Mouse (Mus musculus) mature B cell (primary cell): Measurements from ENCODE around the gene Adra2a.

ENCODE experiments used
- in situ Hi-C: fragments of 300-500 bp; cut with MboI; formaldehyde crosslinking; loops from 2 replicates; pipeline ENCODE4 v1.14.3; 2019

The Adra2a gene

DNA sequence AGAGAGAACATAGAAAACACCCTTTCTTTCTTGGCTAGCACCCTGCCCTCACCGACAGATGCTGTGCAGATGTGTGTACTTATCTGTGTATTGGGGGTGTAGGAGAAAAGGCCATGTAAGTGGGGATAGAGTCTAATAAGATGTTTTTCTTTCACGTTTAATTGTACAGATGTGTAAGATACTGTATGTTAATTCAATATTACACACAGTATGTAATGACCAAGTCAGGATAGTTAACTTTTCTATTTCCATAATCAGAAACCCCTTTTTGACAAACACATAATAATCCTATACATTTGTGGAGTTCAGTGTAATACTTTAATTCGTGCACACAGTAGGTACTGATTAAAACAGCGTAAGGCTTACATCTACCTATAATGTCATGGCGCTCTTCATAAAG, at the start of gene Adra2a:
TSS of gene Adra2a (plus strand) at position 301 of the 400 bp plus-strand sequence.
- in situ Hi-C loops = loop anchor here (25.0 kb wide), 1 partner anchor 1018 kb away; no protein-coding TSS in a partner anchor

DNA sequence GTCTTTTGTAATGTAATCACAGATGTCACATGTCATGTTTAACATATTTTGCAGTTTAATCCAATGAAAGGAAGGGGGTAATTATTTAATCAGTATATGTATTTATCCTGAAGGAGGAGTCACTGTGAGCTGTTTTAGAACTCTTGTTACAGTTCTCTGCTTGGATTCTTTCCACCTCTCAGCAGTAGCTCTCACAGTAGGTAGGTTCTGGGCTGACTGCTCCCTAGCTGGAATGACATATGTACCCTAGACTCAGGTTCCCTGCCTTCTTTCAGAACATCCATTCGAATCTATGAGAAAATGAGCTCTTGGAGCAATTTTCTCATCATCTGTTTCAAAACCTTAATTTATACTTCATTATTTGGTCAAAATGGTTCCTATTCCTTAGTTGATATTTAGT, 49.7 kb upstream of the Adra2a start:
- in situ Hi-C loops = no loop called here

DNA sequence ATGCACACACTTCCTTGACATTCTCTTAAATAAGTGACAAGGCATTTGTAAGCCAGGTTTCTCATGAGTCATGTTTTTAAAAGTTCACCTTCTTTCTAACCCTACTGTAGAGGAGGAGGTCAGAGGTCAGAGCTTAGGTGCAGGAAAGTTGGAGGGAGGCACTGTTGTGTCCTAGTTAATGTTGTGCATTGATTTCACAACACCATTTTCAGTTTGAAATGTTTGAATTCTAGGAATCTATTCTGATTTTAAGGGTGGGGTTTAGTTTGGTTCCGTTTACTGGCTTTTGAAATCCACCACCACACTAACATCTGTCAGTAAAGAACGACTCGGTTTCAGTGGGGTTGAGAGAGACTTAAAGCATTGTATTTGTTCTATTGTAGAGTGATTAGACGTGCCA, 33.0 kb upstream of the Adra2a start:
- in situ Hi-C loops = no loop called here

DNA sequence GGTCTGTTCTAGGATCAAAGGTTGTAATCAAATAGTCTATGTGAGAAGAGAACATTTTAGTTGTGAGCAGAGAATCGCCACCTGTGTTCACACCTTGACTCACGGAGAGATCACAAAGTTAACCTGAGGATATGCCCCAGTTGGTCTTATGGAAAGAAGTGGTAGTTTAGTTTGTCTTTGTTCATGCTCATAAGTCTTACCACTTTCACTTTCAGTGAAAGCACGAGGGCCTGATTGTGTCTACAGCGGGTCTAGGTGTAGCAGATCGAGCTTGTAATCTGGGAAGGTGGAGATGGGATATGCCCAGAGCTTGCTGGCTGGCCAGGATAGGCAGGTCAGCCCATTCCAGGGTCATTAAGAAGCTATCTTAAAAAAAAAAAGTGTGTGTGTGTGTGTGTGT, 29.0 kb upstream of the Adra2a start:
- in situ Hi-C loops = no loop called here

DNA sequence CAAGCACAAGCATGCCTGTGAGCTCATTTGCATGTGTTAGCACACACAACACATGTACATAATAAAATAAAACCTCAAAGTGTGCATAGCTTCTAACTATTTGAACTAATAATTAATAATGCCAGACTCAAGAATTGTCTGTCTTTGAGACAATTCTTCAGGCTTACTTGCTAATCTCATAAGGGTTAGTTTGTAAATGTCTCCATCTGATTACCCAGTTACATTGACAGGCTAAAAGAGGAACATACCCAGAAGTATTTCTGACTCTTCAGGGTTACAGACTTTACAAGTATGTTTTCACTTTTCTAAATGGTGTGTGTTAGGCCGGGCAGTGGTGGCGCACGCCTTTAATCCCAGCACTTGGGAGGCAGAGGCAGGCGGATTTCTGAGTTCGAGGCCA, 28.4 kb upstream of the Adra2a start:
- in situ Hi-C loops = no loop called here

DNA sequence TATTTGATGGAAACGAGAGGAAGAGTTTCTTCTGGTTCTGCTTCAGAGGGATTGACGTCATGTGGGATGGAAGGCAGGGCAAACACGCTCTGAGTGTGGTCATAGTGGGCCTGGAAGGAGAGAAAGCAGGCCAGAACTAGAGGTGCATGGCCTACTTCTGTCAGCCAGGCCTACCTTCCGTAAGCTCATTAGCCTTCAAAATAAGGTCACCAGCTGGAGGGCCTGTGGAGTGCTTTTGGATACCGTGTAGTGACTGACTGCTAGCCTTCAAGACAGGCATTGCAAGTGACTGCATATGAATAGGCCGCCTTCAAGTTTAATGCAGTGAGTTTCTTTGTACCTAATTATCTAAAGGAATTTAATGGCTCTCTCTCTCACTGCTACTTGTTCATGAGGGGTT, 8.9 kb upstream of the Adra2a start:
- in situ Hi-C loops = loop anchor here (25.0 kb wide), 1 partner anchor 1027 kb away; no protein-coding TSS in a partner anchor

DNA sequence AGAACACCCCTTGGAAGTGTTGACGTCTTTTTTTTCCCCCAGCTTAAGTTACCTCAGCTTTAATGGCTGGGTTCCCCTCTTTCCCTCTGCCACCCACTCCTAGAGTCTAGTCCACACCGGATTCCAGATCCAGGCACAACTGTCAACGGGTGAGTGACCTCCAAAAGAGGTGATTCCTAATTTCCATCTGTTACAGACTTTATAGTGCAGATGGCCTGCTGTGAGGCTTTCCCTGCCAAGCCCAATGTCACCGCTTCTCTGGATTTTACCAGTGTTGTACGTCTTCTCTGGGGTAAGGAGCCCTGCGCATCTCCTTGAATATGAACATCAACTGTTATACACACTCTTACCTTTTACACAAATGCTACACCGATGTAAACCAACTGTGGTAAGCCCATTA, 4.5 kb upstream of the Adra2a start:
- in situ Hi-C loops = loop anchor here (25.0 kb wide), 1 partner anchor 1023 kb away; no protein-coding TSS in a partner anchor

DNA sequence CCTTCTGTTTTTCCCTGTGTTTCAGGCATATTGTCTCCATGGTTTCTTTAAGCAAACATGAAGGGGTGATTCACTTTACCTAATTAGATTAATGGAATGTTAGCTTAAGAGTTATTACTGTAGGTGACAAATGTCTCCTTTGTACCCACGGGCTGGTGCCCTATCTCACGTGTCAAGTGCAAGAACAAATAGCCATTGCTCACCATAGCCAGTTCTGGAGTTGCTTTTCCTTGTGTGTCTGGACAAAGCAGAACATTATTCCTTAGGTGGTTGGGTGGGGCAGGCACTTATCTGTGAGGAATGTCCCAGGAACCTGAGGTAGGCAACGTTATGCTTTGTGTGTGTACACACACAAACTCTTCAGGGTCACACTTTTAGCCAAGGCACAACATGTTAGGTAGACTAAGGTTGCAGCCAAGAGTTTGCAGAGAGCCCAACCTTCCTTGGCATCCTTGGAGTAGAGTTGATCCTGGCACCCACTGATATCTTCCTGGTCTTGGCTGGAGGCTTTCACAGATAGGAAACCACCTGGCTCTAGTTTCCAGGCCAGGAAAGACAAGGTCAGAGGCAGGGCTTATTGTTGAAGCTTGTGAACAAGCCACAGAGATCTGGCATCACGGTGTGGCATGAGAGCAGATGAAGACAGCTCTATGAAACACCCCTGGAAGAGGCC, 3.5 kb upstream of the Adra2a start:
- in situ Hi-C loops = loop anchor here (25.0 kb wide), 1 partner anchor 1022 kb away; no protein-coding TSS in a partner anchor

DNA sequence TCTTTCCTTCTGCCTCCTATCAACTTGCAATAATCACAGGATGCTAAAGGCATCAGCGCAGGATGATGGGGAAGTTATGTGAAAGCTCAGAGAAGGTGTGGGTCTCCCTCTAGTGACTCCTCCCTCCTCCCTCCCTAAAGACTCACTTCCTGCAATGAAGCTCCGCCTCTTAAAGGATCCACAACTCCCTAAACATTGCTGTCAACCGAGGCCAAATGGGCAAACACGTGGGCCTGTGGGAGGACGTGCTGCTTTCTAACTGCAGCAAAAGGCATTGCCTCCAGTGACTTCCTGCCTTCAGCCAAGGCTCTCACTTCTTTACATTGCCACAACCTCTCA, 3.0 kb upstream of the Adra2a start:
- in situ Hi-C loops = loop anchor here (25.0 kb wide), 1 partner anchor 1021 kb away; no protein-coding TSS in a partner anchor

DNA sequence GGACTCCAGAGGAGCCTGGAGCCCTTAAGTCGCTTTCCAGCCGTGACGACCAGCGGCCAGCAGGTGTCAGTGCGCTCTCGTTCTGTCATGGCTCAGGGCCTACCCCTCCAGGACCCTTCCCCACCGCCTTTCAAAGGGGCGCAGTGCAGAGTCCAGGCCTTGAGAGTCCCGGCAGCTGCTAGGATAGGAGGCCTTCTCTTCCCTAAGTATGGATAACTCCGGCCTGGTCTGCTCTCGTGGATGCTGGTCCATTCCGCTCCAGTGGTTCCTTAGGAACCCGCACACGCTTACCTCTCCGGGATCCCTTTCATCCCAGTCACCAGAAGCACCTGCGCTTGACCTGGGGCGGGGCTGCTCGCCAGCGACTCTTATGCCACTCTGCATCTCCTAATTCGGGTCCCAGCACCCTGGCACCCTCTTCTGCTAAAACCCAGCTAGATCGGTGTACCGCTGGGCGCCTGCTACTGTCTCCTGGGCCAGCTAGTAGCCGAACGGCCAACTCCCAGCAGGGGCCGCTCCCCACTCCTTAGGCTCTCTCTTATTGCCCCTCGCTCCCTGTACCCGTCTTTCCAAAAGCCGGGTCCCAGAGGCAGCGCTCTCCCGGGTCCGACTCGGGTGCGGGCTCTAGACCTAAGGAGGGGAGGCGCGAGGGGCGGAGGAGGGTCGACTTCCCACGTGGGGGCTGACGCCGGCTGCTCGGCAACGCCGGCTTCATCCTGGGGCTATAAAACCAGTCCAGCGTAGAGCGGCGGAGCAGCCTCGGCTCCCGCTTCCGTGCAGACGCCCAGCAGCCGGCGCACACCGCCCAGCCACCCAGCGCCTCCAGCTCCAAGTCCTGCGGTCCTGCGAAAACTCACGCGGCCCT, 788 bp downstream of the Adra2a start:
- in situ Hi-C loops = loop anchor here (25.0 kb wide), 1 partner anchor 1018 kb away; no protein-coding TSS in a partner anchor

DNA sequence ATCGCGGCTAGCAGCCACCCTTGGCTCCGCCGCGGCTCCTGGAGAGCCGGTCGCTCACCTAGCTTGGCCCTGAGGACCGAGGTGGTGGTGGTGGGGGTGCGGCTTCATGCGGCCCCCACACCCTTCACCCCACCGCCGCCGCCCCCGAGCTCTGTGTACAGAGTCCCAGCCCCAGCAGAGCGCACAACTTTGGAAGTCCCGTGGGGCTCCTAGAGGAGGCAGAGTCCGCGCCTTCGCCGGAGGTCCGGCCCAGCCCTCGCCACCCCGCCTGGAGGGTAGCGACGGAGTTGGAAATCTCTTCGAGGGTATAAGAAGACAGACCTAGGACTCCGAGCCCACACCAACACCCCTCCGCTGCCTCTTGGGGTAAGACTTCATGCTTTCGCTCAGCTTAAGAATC, 1.5 kb downstream of the Adra2a start:
- in situ Hi-C loops = loop anchor here (25.0 kb wide), 1 partner anchor 1017 kb away; no protein-coding TSS in a partner anchor

DNA sequence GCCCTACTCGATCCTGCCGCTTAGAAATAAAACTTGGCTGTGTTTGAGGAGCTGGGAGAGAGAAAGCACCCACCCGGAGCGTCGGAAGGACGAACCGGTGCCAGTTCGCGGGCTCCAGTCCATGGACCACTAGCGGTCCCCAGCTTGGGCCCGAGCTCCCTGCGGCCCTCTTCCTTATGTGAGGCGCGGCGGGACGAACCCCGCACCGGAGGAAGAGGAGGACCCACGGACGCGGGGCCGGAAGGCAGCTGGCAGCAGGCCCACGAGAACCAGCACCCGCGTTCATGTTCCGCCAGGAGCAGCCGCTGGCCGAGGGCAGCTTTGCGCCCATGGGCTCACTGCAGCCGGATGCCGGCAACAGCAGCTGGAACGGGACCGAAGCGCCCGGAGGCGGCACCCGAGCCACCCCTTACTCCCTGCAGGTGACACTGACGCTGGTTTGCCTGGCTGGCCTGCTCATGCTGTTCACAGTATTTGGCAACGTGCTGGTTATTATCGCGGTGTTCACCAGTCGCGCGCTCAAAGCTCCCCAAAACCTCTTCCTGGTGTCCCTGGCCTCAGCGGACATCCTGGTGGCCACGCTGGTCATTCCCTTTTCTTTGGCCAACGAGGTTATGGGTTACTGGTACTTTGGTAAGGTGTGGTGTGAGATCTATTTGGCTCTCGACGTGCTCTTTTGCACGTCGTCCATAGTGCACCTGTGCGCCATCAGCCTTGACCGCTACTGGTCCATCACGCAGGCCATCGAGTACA, 2.2 kb downstream of the Adra2a start:
- in situ Hi-C loops = loop anchor here (25.0 kb wide), 1 partner anchor 1016 kb away; no protein-coding TSS in a partner anchor

DNA sequence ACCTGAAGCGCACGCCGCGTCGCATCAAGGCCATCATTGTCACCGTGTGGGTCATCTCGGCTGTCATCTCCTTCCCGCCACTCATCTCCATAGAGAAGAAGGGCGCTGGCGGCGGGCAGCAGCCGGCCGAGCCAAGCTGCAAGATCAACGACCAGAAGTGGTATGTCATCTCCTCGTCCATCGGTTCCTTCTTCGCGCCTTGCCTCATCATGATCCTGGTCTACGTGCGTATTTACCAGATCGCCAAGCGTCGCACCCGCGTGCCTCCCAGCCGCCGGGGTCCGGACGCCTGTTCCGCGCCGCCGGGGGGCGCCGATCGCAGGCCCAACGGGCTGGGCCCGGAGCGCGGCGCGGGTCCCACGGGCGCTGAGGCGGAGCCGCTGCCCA, 2.7 kb downstream of the Adra2a start:
- in situ Hi-C loops = loop anchor here (25.0 kb wide), 1 partner anchor 1016 kb away; no protein-coding TSS in a partner anchor

DNA sequence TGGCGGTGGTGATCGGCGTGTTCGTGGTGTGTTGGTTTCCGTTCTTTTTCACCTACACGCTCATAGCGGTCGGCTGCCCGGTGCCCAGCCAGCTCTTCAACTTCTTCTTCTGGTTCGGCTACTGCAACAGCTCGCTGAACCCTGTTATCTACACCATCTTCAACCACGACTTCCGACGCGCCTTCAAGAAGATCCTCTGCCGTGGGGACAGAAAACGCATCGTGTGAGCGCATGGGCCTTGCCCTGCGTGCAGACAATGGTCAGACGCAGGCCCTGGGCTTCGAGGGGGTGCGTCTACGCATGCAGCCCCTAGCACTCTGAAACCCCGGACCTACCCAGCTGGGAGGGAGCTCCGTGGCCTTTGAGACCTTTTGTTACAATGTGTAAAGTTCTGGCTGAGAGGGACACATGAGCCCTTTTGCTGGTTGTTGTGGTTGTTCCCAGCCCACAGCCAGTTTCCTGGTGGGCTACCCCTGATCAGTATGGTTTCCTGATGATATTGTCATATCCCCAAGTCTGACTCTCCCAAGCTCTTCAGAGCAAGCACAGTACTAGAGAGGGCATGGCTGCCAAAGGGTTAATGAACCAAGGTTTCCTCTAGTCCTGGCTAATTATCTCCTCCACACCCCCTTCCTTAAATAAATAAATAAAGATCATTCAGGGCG, 3.6 kb downstream of the Adra2a start:
- in situ Hi-C loops = loop anchor here (25.0 kb wide), 1 partner anchor 1015 kb away; no protein-coding TSS in a partner anchor

DNA sequence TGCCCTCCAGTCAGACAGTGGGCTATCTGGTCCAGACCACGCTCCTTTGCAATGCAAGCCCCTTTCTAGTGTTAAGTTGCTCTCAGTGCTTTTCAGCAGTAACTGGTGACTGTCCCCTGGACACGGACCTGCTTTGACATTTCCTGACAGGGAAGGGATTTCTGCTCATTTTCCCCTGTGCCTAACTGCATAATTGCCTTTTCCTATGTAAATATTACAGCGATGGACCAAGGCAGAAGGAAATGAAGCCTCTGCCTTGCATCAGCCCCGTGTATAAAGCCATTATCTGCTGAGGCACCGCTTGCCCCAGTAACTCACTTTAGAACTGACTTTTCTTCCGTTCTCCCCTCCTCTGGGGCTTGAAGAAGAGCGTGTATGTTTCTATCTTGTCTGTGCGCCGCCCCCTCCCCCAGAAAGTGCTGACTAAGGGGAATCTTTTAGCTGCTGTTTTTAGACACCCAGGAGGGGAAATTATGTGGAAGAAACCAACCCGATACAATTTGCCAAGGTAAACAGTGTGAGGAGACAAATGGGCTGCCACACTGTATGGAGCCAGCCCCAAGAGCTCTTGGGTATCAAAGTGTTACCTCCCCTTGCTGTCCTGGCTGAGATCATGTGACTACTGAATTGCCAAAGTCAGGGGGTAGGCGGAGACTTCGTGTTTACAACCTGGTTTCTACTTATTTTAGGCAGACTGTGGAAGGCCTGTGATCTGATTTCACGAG, 4.4 kb downstream of the Adra2a start:
- in situ Hi-C loops = loop anchor here (25.0 kb wide), 1 partner anchor 1014 kb away; no protein-coding TSS in a partner anchor

DNA sequence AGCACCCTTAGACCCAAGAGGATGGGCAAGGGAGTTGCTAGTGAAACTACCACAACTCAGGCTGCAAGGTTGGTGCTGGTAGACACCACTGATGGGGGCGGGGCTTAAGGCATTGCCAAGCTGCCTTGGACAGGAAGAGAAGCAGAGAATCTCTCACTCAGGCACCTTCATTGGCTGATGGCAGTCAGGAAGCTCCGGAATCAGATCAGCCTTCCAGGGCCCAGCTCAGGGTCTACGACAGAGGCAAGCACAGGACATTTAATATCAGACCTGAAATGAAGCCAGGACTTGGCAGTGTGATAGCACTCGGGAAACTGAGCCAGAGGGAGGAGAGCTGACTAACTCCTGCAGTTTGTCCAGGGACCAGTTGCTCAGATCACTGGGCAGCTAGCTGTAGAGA, 7.7 kb downstream of the Adra2a start:
- in situ Hi-C loops = no loop called here

DNA sequence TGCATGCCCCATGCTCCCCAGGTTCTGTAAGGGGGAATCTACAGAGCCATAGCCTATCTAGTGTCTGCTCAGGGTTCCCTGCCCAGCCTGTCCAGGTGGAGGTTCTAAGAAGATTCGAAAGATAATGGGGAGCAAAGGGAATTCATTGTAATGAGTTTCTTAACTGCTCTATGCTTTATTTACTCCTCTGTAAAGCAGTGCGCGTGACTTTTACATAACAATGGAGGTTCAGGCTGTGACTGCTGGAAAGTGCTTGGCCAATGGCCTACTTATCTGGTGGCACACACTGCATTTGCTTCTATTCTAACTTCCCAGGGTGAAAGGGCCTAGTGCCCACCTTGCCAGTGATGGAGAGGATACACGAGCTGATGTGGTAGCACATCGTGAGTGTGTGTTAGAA, 11.9 kb downstream of the Adra2a start:
- in situ Hi-C loops = no loop called here

DNA sequence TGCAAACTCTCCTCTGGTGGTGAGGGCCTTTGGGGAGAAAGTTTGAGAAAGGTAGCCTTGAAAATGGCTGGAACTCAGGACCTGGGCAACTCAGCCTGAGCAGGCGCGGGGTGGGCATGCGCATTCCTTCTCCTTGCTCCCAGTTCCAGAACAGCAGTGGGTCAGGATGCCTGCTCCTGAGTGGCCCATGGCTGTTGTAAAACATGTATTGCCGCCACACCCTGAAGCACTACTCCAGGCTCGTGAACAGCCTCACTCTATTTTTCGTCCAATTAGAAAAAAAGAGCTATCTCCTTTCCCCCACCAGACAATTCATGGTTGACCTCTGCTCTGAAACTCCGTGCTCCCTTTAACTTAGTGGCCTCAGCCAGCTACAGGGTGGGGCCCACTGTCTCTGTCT, 24.5 kb downstream of the Adra2a start:
- in situ Hi-C loops = no loop called here

DNA sequence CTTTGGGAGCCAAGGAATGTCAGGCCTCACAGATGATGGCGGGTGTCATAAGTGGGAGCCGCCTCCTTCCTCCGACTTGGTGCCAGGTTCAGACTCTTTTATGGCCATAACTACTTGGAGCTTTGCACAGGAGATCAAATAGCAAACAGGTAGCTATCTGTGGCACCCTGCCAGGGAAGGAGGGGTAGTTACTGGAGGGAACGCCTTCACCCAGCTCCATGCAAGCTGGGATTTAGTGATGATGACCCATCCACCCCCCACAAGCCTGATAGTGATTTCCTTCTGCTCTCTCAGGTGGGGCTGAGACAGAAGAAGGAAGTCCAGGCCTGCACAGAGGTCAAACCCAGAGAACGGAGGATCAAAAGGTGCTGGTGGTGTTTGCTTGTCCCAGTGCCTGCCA, 26.6 kb downstream of the Adra2a start:
- in situ Hi-C loops = no loop called here

DNA sequence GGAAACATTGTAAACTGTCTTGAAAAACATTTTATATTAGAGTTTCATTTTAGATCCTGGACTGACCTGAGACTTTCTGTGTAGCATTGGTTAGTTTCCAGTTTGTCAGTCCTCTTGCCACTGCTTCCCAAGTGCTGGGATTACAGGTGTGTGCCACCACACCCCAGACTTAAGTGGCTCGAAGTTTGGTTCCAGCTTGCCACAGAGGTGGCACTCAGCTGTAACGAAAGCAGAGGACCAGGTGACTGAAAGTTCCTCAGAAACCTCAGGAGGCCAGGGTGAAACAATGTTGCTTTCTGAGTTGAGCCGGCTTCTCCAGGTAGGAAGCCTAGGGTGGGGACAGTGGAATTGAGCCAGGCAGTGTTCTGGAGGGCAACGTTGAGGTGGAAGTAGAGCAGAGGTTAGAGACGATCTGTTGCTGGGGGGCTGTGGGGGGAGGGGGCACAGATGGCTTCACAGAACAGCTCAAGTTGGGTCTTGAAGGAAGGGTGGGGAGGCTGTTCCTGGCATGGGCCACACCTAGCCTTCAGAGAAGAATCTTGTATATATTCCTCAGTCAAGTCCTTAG, 28.4 kb downstream of the Adra2a start:
- in situ Hi-C loops = no loop called here
